Mouse (Mus musculus) midbrain, embryonic 16.5 days (tissue): ENCODE measurements at regions not wholly inside any gene's neighbourhood (a gene's known extent, or its start where the extent isn't known, plus 50 kb on each side); places are given as distances from the start of the nearest gene placed in this dataset.

ENCODE experiments used
- ATAC-seq: fragments of 200-750 bp; cut with Nextera tagmentation; 2 replicates; pipeline ENCODE4 v1.8.0; 2017; ENCODE audit warnings: moderate TSS enrichment
- H3K27ac ChIP-seq: fragments of 300-500 bp; sonication (generic); 2 replicates; pipeline ENCODE4 v1.5.1; 2014; ENCODE audit warnings: mild to moderate bottlenecking, low read length, mixed read lengths
- H3K27me3 ChIP-seq: fragments of 300-500 bp; sonication (generic); 2 replicates; pipeline ENCODE4 v1.6.1; 2014; ENCODE audit warnings: low read depth, low read length, mixed read lengths; ENCODE audit not compliant: control insufficient read depth, insufficient read depth
- H3K36me3 ChIP-seq: fragments of 300-500 bp; sonication (generic); 2 replicates; pipeline ENCODE4 v1.6.1; 2014; ENCODE audit warnings: mild to moderate bottlenecking, low read length, moderate library complexity, mixed read lengths; ENCODE audit not compliant: control insufficient read depth, insufficient read depth
- H3K4me1 ChIP-seq: fragments of 300-500 bp; sonication (generic); 2 replicates; pipeline ENCODE4 v1.6.1; 2014; ENCODE audit warnings: mild to moderate bottlenecking, low read length, mixed read lengths; ENCODE audit not compliant: control insufficient read depth, insufficient read depth
- H3K4me2 ChIP-seq: fragments of 300-500 bp; sonication (generic); 2 replicates; pipeline ENCODE4 v1.6.1; 2014; ENCODE audit warnings: mild to moderate bottlenecking, low read length, mixed read lengths
- H3K4me3 ChIP-seq: fragments of 300-500 bp; sonication (generic); 2 replicates; pipeline ENCODE4 v1.5.1; 2014; ENCODE audit warnings: low read depth, mild to moderate bottlenecking, low read length, moderate library complexity, mixed read lengths
- H3K9ac ChIP-seq: fragments of 300-500 bp; sonication (generic); 2 replicates; pipeline ENCODE4 v1.6.1; 2014; ENCODE audit warnings: low read depth, low read length, mixed read lengths
- H3K9me3 ChIP-seq: fragments of 300-500 bp; sonication (generic); replicated peaks from 2 replicates; pipeline ENCODE4 v1.6.1; 2014; ENCODE audit warnings: mild to moderate bottlenecking, low read length, mixed read lengths; ENCODE audit not compliant: control insufficient read depth, poor library complexity, severe bottlenecking
- WGBS: fragments of 180-500 bp; shearing (Covaris S2); extraction: QIAGEN DNeasy Blood & Tissue Kit; methylation state at CpG from one replicate; pipeline ENCODE4 v1.1.7; 2014; 5-methylcytosine and 5-hydroxymethylcytosine counted together

GRCm38 (mm10) chr15:70982719-70983118 lies 2851.6 kb upstream of the Gm6569 start:
- WGBS: 80% methylated on average over 3 of the region's 3 CpGs
- Histone ChIP-seq H3K36me3 (no peaks in the 10 kb centered on the region), H3K27me3 (no peaks in the 10 kb centered on the region), H3K4me3 (no peak overlapping the region), H3K27ac (no peak overlapping the region), H3K4me1 (no peaks in the 10 kb centered on the region), H3K9me3 (no peaks in the 10 kb centered on the region), H3K4me2 (no peak overlapping the region), H3K9ac (no peak overlapping the region)
- no peak for ATAC-seq

DNA sequence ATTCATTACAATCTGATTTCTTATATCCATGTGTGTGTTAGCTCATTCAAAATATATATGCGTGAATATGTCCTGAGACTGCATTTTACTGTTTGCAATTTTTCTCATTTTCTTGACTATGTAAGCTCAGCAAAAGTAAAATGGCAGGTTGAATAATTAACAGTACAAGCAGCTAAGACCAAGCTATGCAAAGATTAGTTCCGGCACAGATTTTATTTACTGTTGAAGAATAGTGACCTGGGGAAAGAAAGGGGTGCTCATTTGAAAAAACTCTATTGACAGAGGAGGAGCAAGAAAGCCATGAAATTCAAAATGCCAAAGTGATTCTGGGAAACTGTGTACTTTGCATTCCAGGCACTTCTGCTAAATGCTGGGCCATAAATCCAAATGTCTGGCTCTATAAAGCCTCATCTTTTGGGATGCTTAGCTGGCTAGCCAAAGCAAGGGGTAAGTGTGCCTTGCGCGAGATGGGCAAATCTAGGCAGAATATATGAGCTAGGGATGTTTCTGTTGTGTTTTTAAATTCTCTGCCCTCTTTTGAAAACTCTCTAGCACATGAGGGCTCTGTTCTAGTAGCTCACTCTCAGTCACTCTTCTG lies 2846.3 kb upstream of the Gm6569 start:
- no peaks in the 10 kb centered on the region for H3K27me3 ChIP-seq
- H3K4me1 ChIP-seq: no peaks in the 10 kb centered on the region
- no peak overlapping the region for H3K9ac ChIP-seq
- 73% methylated on average over 4 of the region's 4 CpGs for WGBS
- no peaks in the 10 kb centered on the region for H3K36me3 ChIP-seq
- H3K27ac ChIP-seq: no peak overlapping the region
- H3K9me3 ChIP-seq: no peaks in the 10 kb centered on the region
- no peak overlapping the region for H3K4me2 ChIP-seq
- H3K4me3 ChIP-seq: no peak overlapping the region
- ATAC-seq: no peak

DNA sequence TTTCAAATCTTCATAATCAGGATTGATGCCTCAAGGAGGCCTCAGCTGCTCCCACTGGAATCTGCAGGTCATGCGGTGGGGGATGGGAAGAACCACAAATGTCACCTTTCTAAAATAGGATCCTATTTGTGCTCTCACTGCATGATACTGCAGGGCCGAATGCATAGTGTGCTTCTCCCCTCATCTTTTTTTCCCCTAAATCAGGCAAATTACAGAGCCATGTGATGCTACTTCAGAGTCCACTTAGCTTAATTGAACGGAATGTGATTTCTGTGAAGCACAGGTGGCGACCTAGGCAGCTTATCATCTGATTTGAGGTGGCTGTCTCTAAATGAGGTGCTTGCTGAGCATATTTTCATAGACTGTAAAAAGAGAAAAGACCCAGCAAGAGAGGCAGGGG lies 2841.0 kb upstream of the Gm6569 start:
- H3K4me3 ChIP-seq: no peak overlapping the region
- H3K27ac ChIP-seq: no peak overlapping the region
- H3K27me3 ChIP-seq: no peaks in the 10 kb centered on the region
- ATAC-seq: no peak
- no peaks in the 10 kb centered on the region for H3K4me1 ChIP-seq
- no peaks in the 10 kb centered on the region for H3K36me3 ChIP-seq
- H3K4me2 ChIP-seq: no peak overlapping the region
- H3K9me3 ChIP-seq: no peaks in the 10 kb centered on the region
- WGBS: 65% methylated on average over 4 of the region's 4 CpGs
- no peak overlapping the region for H3K9ac ChIP-seq

DNA sequence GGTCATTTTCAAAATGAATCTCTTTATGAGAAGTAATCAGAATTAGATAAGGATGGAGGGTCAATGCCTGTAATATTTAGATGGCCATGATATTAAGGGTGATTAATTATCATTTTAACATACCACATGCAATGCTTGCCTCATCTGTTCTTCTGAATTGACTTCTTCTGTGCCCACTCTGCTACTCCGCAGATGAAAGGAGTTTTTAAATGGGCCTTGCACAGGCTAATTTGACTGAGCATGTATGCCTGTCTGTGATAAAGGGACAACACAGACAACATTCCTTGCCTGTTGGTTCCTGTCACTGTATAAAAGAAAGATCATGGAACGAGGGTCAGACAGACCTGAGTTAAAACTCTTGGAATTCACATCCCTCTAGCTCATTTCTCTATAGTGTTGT lies 2824.0 kb upstream of the Gm6569 start:
- Histone ChIP-seq H3K9ac (no peak overlapping the region), H3K4me2 (no peak overlapping the region), H3K9me3 (no peaks in the 10 kb centered on the region), H3K36me3 (no peaks in the 10 kb centered on the region), H3K27ac (no peak overlapping the region), H3K27me3 (no peaks in the 10 kb centered on the region), H3K4me3 (no peak overlapping the region), H3K4me1 (no peaks in the 10 kb centered on the region)
- WGBS: 28% methylated on average over 2 of the region's 2 CpGs
- ATAC-seq: no peak

- no peak overlapping the region for H3K4me3 ChIP-seq
- H3K27ac ChIP-seq: no peak overlapping the region
- H3K4me2 ChIP-seq: no peak overlapping the region
- H3K4me1 ChIP-seq: no peaks in the 10 kb centered on the region
- H3K27me3 ChIP-seq: no peaks in the 10 kb centered on the region
- ATAC-seq: no peak; the same call in 1 of the 2 replicates
- no peak overlapping the region for H3K9ac ChIP-seq
- no peaks in the 10 kb centered on the region for H3K36me3 ChIP-seq
- 14% methylated on average over 5 of the region's 5 CpGs for WGBS
- H3K9me3 ChIP-seq: no peaks in the 10 kb centered on the region
Observed at GRCm38 (mm10) chr15:71010773-71011172, 2823.6 kb upstream of the Gm6569 start.

- no peak for ATAC-seq
- WGBS: 82% methylated on average over 5 of the region's 5 CpGs
- Histone ChIP-seq H3K4me3 (no peak overlapping the region), H3K9ac (no peak overlapping the region), H3K36me3 (no peaks in the 10 kb centered on the region), H3K4me2 (no peak overlapping the region), H3K9me3 (no peaks in the 10 kb centered on the region), H3K4me1 (no peaks in the 10 kb centered on the region), H3K27me3 (no peaks in the 10 kb centered on the region), H3K27ac (no peak overlapping the region)
Observed at GRCm38 (mm10) chr15:71054251-71054852, 2780.0 kb upstream of the Gm6569 start.

GRCm38 (mm10) chr15:71086367-71086997 lies 2747.9 kb upstream of the Gm6569 start:
- Histone ChIP-seq H3K27me3 (no peaks in the 10 kb centered on the region), H3K4me2 (no peak overlapping the region), H3K36me3 (no peaks in the 10 kb centered on the region), H3K9ac (no peak overlapping the region), H3K4me1 (no peaks in the 10 kb centered on the region), H3K4me3 (no peak overlapping the region), H3K27ac (no peak overlapping the region), H3K9me3 (no peaks in the 10 kb centered on the region)
- ATAC-seq: no peak
- 94% methylated on average over 1 of the region's 1 CpGs for WGBS

- Histone ChIP-seq H3K9ac (no peak overlapping the region), H3K27ac (no peak overlapping the region), H3K27me3 (no peaks in the 10 kb centered on the region), H3K4me3 (no peak overlapping the region), H3K4me1 (no peaks in the 10 kb centered on the region; the same call in 1 of the 2 replicates), H3K36me3 (no peaks in the 10 kb centered on the region), H3K4me2 (no peak overlapping the region), H3K9me3 (no peaks in the 10 kb centered on the region)
- ATAC-seq: 0 out of 2 replicates have a peak, but pooled peaks have one; percentile 36
- WGBS: 42% methylated on average over 3 of the region's 3 CpGs
Observed at GRCm38 (mm10) chr15:71099111-71099510, 2735.2 kb upstream of the Gm6569 start.

GRCm38 (mm10) chr15:71129802-71130201 lies 2704.6 kb upstream of the Gm6569 start:
- Histone ChIP-seq H3K27ac (no peak overlapping the region), H3K4me2 (no peak overlapping the region), H3K4me1 (no peaks in the 10 kb centered on the region), H3K9me3 (no peaks in the 10 kb centered on the region), H3K36me3 (no peaks in the 10 kb centered on the region), H3K9ac (no peak overlapping the region), H3K4me3 (no peak overlapping the region), H3K27me3 (no peaks in the 10 kb centered on the region)
- no peak for ATAC-seq
